Mouse (Mus musculus) olfactory bulb, adult 2 months (tissue): ENCODE data around the gene 2410004P03Rik.

Experiments used
- CTCF ChIP-seq: fragments of 200-500 bp; IDR thresholded peaks from 2 replicates; pipeline ENCODE4 v1.5.1; 2012; ENCODE audit warnings: low read depth, mild to moderate bottlenecking, low read length, moderate library complexity; ENCODE audit not compliant: insufficient read depth
- POLR2A ChIP-seq: fragments of 200-500 bp; IDR thresholded peaks from 2 replicates; pipeline ENCODE4 v1.6.1; 2012; ENCODE audit warnings: mild to moderate bottlenecking, low read depth, low read length, moderate library complexity; ENCODE audit not compliant: insufficient read depth

DNA sequence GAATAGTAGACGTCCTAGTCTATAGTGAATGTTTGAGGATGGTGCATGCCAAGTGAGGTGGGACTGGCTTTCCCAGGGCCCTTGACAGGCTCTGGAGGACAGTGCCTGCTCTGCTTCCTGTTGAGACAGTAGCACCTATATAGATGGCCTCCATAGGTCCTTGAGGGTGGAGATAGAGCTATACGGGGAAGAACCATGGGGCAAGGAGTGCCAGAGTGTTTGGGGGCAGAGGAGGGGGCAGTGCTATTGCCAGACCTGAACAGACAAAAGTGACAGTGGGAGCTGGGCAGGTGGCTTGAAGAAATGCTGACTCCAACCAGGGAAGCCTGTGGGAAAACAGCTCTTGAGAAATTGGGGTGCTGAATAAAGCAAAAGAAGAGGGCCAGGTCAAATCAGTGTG lies 17.2 kb downstream of the 2410004P03Rik start:
- no peak for TF ChIP-seq CTCF
- TF ChIP-seq POLR2A = no peak
